Mouse (Mus musculus) embryonic facial prominence, embryonic 12.5 days (tissue): ENCODE measurements around the gene St6galnac3. TPM values are rescaled to one million over a fixed set of nuclear protein-coding genes. Genes with fewer than 3 reads are reported as not detected.

ENCODE experiments used
- ATAC-seq: fragments of 200-750 bp; cut with Nextera tagmentation; 2 replicates; pipeline ENCODE4 v1.8.0; 2017; ENCODE audit not compliant: insufficient number of reproducible peaks, insufficient read depth, low FRiP score, low TSS enrichment
- H3K27ac ChIP-seq: fragments of 300-500 bp; sonication (generic); 2 replicates; pipeline ENCODE4 v1.5.1; 2016; ENCODE audit warnings: mild to moderate bottlenecking
- H3K27me3 ChIP-seq: fragments of 300-500 bp; sonication (generic); 2 replicates; pipeline ENCODE4 v1.6.1; 2016; ENCODE audit warnings: mild to moderate bottlenecking, moderate library complexity
- H3K36me3 ChIP-seq: fragments of 300-500 bp; sonication (generic); 2 replicates; pipeline ENCODE4 v1.6.1; 2016; ENCODE audit warnings: mild to moderate bottlenecking
- H3K4me1 ChIP-seq: fragments of 300-500 bp; sonication (generic); 2 replicates; pipeline ENCODE4 v1.6.1; 2016
- H3K4me2 ChIP-seq: fragments of 300-500 bp; sonication (generic); replicated peaks from 2 replicates; pipeline ENCODE4 v1.6.1; 2016; ENCODE audit warnings: mild to moderate bottlenecking, moderate library complexity
- H3K4me3 ChIP-seq: fragments of 300-500 bp; sonication (generic); 2 replicates; pipeline ENCODE4 v1.5.1; 2016; ENCODE audit warnings: mild to moderate bottlenecking
- H3K9ac ChIP-seq: fragments of 300-500 bp; sonication (generic); 2 replicates; pipeline ENCODE4 v1.6.1; 2016; ENCODE audit warnings: mild to moderate bottlenecking, moderate library complexity
- H3K9me3 ChIP-seq: fragments of 300-500 bp; sonication (generic); 2 replicates; pipeline ENCODE4 v1.6.1; 2016; ENCODE audit warnings: mild to moderate bottlenecking, moderate library complexity
- WGBS: fragments of 180-500 bp; shearing (Covaris S2); methylation state at CpG from one replicate; pipeline ENCODE4 v1.1.7; 2016; 5-methylcytosine and 5-hydroxymethylcytosine counted together
- polyA plus RNA-seq: library from polyadenylated mRNA; unstranded; fragments of >200 nt; fragmentation: Nextera tagmentation; extraction: Ambion mirVana; gene quantifications from 2 replicates; pipeline ENCODE4 v1.2.1, GENCODE M21; 2016

Gene St6galnac3
- polyA plus RNA-seq, 1 experiment from 2014 or later: 70.2 TPM

DNA sequence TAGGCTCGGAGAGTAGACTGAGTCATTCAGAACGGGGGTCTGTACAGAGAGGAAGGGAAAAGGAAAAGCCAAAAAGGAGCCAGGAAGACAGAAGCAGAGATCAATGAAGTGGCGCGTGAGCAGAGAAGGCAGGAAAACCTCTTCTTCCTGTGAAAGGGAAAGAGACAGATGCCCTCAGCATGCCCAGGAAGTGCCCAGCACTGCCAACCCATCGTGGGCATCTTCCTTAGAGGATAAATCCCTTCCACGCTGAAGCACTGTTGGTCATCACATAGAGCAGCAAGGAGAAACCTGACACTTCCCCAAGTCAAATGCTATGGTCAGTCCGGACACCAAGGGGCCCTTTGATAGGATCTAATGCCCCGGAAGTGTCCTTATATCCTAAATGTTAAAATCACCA is 401.5 kb downstream of the St6galnac3 start:
- WGBS: 83% methylated on average over 8 of the region's 8 CpGs
- H3K9me3 ChIP-seq: no peaks in the 10 kb centered on the region

DNA sequence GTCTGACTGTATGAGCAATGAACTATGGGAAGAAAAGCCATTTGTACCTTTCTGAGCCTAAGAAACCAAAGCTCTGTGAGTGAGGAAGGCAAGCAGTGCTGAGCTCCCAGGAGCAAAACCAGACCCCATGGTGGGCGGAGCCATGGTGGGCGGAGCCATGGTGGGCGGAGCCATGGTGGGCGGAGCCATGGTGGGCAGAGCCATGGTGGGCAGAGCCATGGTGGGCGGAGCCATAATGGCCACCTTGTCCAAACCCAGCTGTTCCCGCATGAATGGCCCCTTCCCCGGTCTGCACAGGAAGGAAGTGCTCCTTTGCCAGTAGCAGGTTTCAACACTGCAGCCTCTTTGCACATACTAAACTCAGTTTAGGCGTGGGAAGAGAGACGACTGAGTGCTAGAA is 411.4 kb downstream of the St6galnac3 start:
- no peaks in the 10 kb centered on the region for H3K9me3 ChIP-seq
- no peaks in the 10 kb centered on the region for H3K36me3 ChIP-seq
- no peak for ATAC-seq
- no peak overlapping the region for H3K4me3 ChIP-seq
- 75% methylated on average over 9 of the region's 9 CpGs for WGBS
- H3K27ac ChIP-seq: no peak overlapping the region
- no peak overlapping the region for H3K4me2 ChIP-seq
- H3K27me3 ChIP-seq: no peaks in the 10 kb centered on the region
- no peak overlapping the region for H3K9ac ChIP-seq
- no peaks in the 10 kb centered on the region for H3K4me1 ChIP-seq

More for the DNA sequence above, 401.5 kb downstream of the St6galnac3 start:
- H3K9ac ChIP-seq: no peak overlapping the region
- no peak overlapping the region for H3K4me3 ChIP-seq
- no peaks in the 10 kb centered on the region for H3K27me3 ChIP-seq
- no peaks in the 10 kb centered on the region; the same call in 1 of the 2 replicates for H3K4me1 ChIP-seq
- H3K36me3 ChIP-seq: no peaks in the 10 kb centered on the region
- ATAC-seq: no peak
- H3K4me2 ChIP-seq: no peak overlapping the region
- no peak overlapping the region for H3K27ac ChIP-seq

DNA sequence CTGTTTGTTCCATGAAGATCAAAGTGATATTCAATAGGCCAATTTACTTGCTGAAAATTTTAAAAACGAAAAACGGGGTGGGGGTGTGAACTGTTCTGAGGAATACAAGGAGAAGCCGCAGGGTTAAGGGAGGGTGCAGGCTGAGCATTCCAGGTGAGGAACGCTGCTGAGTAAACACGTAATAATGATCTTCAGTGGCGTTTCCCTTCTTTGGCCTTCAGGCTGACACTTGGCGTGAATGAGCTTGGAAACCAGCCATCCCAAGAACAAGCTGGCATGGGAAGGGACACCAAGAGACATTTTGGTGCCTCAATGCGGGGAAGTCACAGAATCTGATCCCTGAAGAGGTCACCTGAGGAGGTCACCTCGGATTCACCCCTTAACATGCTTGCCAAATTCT is 411.8 kb downstream of the St6galnac3 start:
- Histone ChIP-seq H3K36me3 (no peaks in the 10 kb centered on the region), H3K4me2 (no peak overlapping the region), H3K9ac (no peak overlapping the region), H3K4me3 (no peak overlapping the region), H3K4me1 (no peaks in the 10 kb centered on the region), H3K27me3 (no peaks in the 10 kb centered on the region), H3K9me3 (no peaks in the 10 kb centered on the region), H3K27ac (no peak overlapping the region)
- ATAC-seq: no peak
- 92% methylated on average over 9 of the region's 9 CpGs for WGBS

DNA sequence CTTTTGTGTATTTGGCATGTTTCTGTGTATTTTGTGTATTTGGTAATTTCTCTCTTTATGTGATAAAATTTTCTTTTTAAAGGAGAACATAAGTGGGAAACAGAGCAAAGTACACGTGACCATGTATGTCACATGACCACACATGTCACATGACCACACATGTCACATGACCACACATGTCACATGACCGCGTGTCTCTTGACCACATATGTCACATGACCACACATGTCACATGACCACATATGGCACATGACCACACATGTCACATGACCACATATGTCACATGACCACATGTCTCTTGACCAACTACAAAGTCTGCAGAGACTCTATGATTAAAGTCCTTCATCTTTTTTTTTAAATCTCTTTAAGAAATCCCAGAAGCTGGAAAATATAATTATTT is 413.0 kb downstream of the St6galnac3 start:
- Histone ChIP-seq H3K27me3 (no peaks in the 10 kb centered on the region), H3K9me3 (no peaks in the 10 kb centered on the region), H3K9ac (no peak overlapping the region), H3K4me3 (no peak overlapping the region), H3K36me3 (no peaks in the 10 kb centered on the region), H3K4me1 (no peaks in the 10 kb centered on the region), H3K27ac (no peak overlapping the region), H3K4me2 (no peak overlapping the region)
- no peak for ATAC-seq
- WGBS: 90% methylated on average over 3 of the region's 3 CpGs

DNA sequence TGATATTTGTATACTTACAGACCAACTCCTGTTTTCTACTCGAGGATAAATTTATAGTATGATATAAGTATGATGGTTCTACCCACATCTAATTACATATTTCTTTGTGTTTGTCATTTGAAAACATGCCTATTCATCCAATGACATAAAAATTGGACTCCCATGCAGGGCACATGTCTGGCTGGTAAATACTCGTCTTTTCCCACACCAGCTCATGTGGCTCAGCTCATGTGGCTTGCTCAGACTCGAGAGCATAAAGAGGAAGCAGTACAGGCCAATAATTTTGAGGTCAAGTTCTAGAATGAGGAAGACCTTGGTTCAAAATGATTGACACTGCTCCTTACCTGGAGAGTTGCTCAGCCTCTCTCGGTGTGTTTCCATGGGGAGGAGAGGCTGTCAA is 416.6 kb downstream of the St6galnac3 start:
- no peaks in the 10 kb centered on the region for H3K27me3 ChIP-seq
- no peak overlapping the region for H3K9ac ChIP-seq
- H3K4me2 ChIP-seq: no peak overlapping the region
- 86% methylated on average over 4 of the region's 4 CpGs for WGBS
- H3K27ac ChIP-seq: no peak overlapping the region
- no peaks in the 10 kb centered on the region for H3K4me1 ChIP-seq
- no peak for ATAC-seq
- no peaks in the 10 kb centered on the region for H3K9me3 ChIP-seq
- no peaks in the 10 kb centered on the region for H3K36me3 ChIP-seq
- H3K4me3 ChIP-seq: no peak overlapping the region

DNA sequence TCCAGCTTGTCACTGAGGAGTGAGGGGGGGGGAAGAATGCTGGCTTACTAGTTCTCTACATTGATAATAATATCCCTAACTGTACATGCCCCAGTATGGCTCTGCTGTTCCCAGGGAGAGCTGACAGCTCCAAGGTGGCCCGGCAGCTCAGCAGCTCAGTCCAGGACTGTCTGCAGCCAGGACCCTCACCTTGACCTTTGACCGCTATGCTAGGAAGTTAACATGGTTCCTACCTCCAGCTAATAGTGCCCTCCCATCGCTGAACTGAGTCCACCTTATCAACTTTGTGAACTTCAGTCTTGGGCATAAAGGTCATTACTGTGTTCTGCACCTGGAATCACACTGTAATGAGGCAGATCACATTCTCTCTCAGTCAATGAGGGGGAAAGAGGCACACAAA is 419.8 kb downstream of the St6galnac3 start:
- Histone ChIP-seq H3K4me3 (no peak overlapping the region), H3K27ac (no peak overlapping the region), H3K36me3 (no peaks in the 10 kb centered on the region), H3K9me3 (no peaks in the 10 kb centered on the region), H3K4me1 (no peaks in the 10 kb centered on the region), H3K4me2 (no peak overlapping the region), H3K9ac (no peak overlapping the region), H3K27me3 (no peaks in the 10 kb centered on the region)
- no peak for ATAC-seq
- WGBS: 75% methylated on average over 3 of the region's 3 CpGs

DNA sequence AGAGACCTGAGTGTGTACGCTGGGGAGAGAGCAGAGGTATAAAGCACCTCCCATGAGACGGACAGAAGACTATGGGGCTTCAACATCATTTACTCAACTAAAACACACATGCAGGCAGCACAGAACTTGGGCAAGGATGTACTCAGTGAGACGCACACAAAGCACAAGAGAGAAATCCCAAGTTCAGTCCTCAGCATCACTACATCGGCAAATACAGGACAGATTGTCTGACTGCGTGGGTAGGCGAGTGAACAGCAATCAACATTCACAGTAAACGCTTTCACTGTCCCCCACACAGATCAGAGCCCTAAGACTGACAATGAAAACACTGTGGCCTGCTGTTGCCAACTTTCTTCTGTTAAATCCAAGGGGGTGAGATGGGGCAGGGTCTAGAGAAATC is 422.6 kb downstream of the St6galnac3 start:
- H3K4me1 ChIP-seq: no peaks in the 10 kb centered on the region
- H3K36me3 ChIP-seq: no peaks in the 10 kb centered on the region
- no peak overlapping the region for H3K4me3 ChIP-seq
- no peak for ATAC-seq
- H3K27me3 ChIP-seq: no peaks in the 10 kb centered on the region
- H3K27ac ChIP-seq: no peak overlapping the region
- H3K9me3 ChIP-seq: no peaks in the 10 kb centered on the region
- H3K9ac ChIP-seq: no peak overlapping the region
- no peak overlapping the region for H3K4me2 ChIP-seq
- WGBS: 93% methylated on average over 7 of the region's 7 CpGs

DNA sequence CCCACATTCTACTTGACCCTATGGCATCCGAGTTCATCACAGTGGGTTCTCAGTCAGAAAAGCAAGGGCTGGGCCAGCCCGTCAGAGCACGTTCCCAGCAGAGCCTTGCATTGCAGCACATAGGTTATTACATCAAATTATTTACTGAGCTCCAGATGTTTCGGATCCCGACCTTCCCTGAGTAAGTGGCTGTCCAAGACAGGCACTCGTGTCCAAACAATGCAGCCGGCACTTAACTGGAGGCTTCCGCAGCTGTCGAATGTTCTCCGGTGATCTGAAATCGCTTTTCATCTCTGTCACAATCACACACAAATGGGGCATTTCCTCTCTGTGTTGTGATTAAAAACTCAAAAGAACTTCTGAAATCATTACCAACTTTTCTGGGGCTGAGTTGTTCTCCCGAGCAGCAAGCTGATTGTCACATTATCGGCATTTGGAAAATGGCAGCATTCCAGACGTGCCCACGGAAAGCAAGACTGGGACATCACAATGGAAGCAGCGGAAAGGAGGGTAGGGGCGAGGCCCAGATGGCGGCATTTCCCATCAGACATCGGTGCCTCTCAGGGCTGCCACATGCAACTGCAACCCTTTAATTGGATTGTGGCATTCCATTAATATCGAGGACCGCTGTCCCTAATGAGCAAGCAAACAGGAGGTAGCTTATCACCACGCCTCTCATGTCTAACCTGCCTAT is 428.5 kb downstream of the St6galnac3 start:
- ATAC-seq: no peak
- no peak overlapping the region for H3K4me3 ChIP-seq
- H3K27me3 ChIP-seq: no peaks in the 10 kb centered on the region
- no peak overlapping the region for H3K27ac ChIP-seq
- 50% methylated on average over 22 of the region's 22 CpGs for WGBS
- no peaks in the 10 kb centered on the region for H3K36me3 ChIP-seq
- H3K9ac ChIP-seq: no peak overlapping the region
- H3K4me1 ChIP-seq: peaks cover 9% of the 10 kb centered on the region; the same call in 1 of the 2 replicates
- 0 out of 2 replicates have a peak overlapping the region, but pooled peaks have one; percentile 8 for H3K4me2 ChIP-seq
- H3K9me3 ChIP-seq: no peaks in the 10 kb centered on the region

DNA sequence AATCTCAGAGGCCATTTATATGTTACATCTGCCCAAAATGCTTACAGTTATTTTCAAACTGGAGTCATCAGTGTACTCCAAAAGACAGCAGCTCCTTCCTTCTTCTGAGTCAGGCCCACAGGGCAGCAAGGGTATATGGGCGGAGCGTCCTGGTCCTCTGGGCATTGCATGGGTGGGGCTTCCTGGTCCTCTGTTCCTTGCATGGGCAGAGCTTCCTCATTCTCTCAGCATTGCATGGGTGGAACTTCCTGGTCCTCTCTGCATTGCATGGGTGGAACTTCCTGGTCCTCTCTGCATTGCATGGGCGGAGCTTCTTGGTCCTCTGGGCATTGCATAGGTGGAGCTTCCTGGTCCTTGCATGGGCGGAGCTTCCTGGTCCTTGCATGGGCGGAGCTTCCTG is 432.1 kb downstream of the St6galnac3 start:
- no peak overlapping the region for H3K4me3 ChIP-seq

DNA sequence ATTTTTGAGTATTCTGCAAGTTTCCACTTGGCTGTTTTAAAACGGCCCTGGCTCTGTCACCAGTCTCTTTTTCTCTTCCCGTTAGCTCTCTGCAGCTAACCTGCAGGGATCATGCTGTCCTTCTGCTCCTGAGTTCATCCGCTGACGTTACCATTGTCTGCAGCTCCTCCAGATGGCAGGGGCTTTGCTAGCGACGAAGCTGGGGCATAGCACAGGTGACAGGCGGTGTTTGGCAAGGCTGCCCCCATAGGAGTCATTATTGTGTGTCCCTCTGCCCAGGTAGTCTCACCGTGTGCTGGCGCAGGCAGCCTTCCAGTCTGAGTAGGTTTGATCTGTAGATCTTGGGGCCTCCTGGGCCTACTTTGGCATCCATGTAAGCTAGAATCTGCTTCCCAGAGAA is 432.6 kb downstream of the St6galnac3 start:
- 85% methylated on average over 9 of the region's 9 CpGs for WGBS
- Histone ChIP-seq H3K4me1 (peaks cover 9% of the 10 kb centered on the region; the same call in 1 of the 2 replicates), H3K27me3 (no peaks in the 10 kb centered on the region), H3K36me3 (no peaks in the 10 kb centered on the region), H3K9me3 (no peaks in the 10 kb centered on the region), H3K4me3 (no peak overlapping the region), H3K27ac (no peak overlapping the region), H3K4me2 (no peak overlapping the region), H3K9ac (no peak overlapping the region)
- ATAC-seq: no peak

More for the DNA sequence above, 432.1 kb downstream of the St6galnac3 start:
- Histone ChIP-seq H3K4me2 (no peak overlapping the region), H3K27me3 (no peaks in the 10 kb centered on the region), H3K9ac (no peak overlapping the region), H3K4me1 (peaks cover 9% of the 10 kb centered on the region; the same call in 1 of the 2 replicates), H3K9me3 (no peaks in the 10 kb centered on the region), H3K36me3 (no peaks in the 10 kb centered on the region), H3K27ac (no peak overlapping the region)
- no peak for ATAC-seq
- WGBS: 95% methylated on average over 5 of the region's 5 CpGs

DNA sequence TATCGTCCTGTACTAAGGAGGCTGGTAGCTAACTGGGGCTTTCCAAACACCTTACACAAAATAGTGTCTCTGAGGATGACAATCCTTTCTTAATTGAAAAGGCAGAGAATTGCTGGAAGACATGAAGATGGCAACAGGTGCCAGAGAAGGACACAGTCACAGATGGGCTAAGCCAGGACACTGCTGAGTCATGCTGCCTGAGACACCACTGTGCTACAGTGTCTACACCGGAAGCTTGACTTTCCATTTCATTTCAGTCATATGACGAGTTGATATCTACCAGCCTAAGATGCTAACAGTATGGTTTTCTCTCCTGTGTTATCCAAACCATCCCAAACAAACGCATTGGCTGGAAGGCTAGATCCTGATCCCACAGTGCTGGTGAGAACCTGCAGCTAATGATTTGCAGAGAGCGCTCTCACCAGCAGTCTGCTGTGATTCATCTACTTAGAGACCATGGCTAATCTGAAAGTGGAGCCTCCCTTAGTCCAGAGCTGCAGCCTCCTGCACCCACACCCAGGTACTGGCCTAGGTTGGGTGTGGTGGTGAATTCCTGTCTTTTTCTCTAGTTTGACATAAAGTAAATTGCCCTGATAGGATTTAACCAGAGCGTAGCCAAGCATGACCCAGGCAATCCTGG is 433.4 kb downstream of the St6galnac3 start:
- H3K4me3 ChIP-seq: no peak overlapping the region
- WGBS: 83% methylated on average over 6 of the region's 6 CpGs
- ATAC-seq: peak; percentile 41; the same call in 1 of the 2 replicates

DNA sequence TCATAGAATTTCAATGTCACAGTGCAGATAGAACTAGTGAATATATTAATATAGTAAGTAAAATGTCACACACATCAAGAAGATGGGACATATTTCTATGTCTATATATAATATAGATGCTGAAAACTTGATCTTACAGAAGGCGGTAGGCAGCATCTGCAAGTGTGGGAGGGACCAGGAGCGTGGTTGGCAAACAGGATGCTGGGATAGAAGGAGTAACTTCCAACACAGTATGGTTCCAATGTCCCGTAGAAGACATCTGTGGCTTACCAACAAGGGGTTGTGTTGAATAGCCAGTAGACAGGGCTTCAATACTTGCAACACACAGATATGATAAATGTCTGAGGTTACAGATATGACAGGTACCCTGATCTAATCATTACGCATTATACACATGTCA is 435.0 kb downstream of the St6galnac3 start:
- no peak for ATAC-seq
- WGBS: 96% methylated on average over 4 of the region's 4 CpGs
- no peaks in the 10 kb centered on the region for H3K9me3 ChIP-seq

More for the DNA sequence above, 433.4 kb downstream of the St6galnac3 start:
- Histone ChIP-seq H3K9me3 (no peaks in the 10 kb centered on the region), H3K4me2 (no peak overlapping the region), H3K27ac (no peak overlapping the region), H3K27me3 (no peaks in the 10 kb centered on the region), H3K4me1 (peaks cover 9% of the 10 kb centered on the region; the same call in 1 of the 2 replicates), H3K9ac (no peak overlapping the region), H3K36me3 (no peaks in the 10 kb centered on the region)

More for the DNA sequence above, 435.0 kb downstream of the St6galnac3 start:
- H3K27me3 ChIP-seq: no peaks in the 10 kb centered on the region
- no peaks in the 10 kb centered on the region for H3K36me3 ChIP-seq
- H3K9ac ChIP-seq: no peak overlapping the region
- no peak overlapping the region for H3K4me2 ChIP-seq
- no peaks in the 10 kb centered on the region for H3K4me1 ChIP-seq
- H3K4me3 ChIP-seq: no peak overlapping the region
- no peak overlapping the region for H3K27ac ChIP-seq
